Mouse (Mus musculus): ENCODE data around the gene Mrap2. TPM values are rescaled to one million over a fixed set of nuclear protein-coding genes. Genes with fewer than 3 reads are reported as not detected.

The Mrap2 gene
- polyA plus RNA-seq, 1 experiment: 0.02 TPM

DNA sequence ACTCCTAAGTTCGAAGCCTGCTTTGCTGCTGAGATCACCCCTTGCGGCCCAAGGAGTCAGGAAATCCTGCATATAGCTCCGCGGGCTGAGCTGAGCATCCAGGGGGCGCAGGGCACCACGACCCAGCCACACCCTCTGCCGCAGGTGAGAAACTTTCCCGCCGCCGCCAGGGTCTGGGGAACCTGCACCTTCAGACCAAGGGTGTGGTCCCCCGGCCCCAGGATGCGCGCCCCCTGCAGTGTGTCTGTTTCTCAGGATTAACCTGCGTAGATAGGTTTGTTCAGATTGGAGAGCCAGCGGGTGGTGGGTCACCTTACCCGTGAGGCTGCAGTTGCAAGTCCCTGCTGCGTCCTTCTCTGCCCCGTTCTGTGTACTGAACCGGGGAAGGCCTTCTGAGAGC is 426 bp downstream of the Mrap2 start:
- no peaks in the 10 kb centered on the region for H3K36me3 ChIP-seq (ENCODE audit: control insufficient read depth, insufficient read depth)
- no peaks in the 10 kb centered on the region for H3K79me2 ChIP-seq (ENCODE audit: control insufficient read depth, insufficient read depth)
- no peak overlapping the region for H3K4me3 ChIP-seq
- no peak for TF ChIP-seq MAX (IDR thresholded peaks at IDR 0.05; ENCODE audit: low read depth)
- TF ChIP-seq TCF12 (IDR thresholded peaks at IDR 0.05; ENCODE audit: insufficient read depth, poor library complexity, severe bottlenecking): no peak
- no peak for TF ChIP-seq TCF3 (IDR thresholded peaks at IDR 0.05; ENCODE audit: insufficient read length, low read depth)
- no peak for TF ChIP-seq SRF (IDR thresholded peaks at IDR 0.05; ENCODE audit: control insufficient read depth, insufficient read length, low read depth)
- no peak for TF ChIP-seq POLR2A (IDR thresholded peaks at IDR 0.05; ENCODE audit: insufficient read length, low read depth)
- TF ChIP-seq POLR2AphosphoS2 (IDR thresholded peaks at IDR 0.05; ENCODE audit: insufficient read length, low read depth): no peak
- no peak for TF ChIP-seq E2F4 (IDR thresholded peaks at IDR 0.05; ENCODE audit: insufficient read depth)
- no peak for TF ChIP-seq MYOD1 (IDR thresholded peaks at IDR 0.05; ENCODE audit: control insufficient read depth in 1 of 3, insufficient read length in 2 of 3, low read depth in 2 of 3)
- no peak for TF ChIP-seq MYOG (IDR thresholded peaks at IDR 0.05; ENCODE audit: control insufficient read depth in 1 of 3, insufficient read depth in 1 of 3, insufficient read length in 2 of 3, low read depth in 2 of 3)
- no peak for TF ChIP-seq CEBPB (IDR thresholded peaks at IDR 0.05; ENCODE audit: insufficient read depth, poor library complexity, severe bottlenecking)
- no peak for TF ChIP-seq USF1 (IDR thresholded peaks at IDR 0.05; ENCODE audit: low read depth)
- TF ChIP-seq REST (IDR thresholded peaks at IDR 0.05; ENCODE audit: insufficient read depth, insufficient read length): no peak
- no peak overlapping the region for H3K4me2 ChIP-seq (ENCODE audit: low read depth)
- no peak overlapping the region for H3ac ChIP-seq (ENCODE audit: control insufficient read depth, insufficient read length)
- H3K27me3 ChIP-seq (ENCODE audit: control insufficient read depth, insufficient read depth, insufficient read length): peaks cover 37% of the 10 kb centered on the region

DNA sequence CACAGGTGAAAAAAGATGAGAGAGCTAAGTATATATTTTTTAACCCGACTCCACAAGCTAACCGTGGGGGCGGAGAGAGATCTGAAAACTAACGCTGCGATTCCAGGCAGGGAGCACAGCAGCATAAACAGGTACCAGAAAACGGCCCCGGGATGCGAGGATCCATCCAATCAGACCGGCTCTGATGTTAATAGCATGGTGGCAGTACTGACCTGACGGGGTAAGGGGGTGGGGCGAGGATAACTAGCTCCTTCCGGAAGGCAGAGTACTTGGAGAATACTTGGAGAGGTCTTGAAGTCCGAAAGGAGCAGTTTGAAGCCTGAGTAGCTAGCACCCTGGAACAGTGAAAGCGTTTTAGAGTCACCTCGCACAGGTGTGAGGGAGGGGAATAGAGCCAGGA is 1.1 kb downstream of the Mrap2 start:
- peaks cover 36% of the 10 kb centered on the region for H3K27me3 ChIP-seq (ENCODE audit: control insufficient read depth, insufficient read depth, insufficient read length)
- TF ChIP-seq MYOG (IDR thresholded peaks at IDR 0.05; ENCODE audit: control insufficient read depth in 1 of 3, insufficient read depth in 1 of 3, insufficient read length in 2 of 3, low read depth in 2 of 3) (no peak), REST (IDR thresholded peaks at IDR 0.05; ENCODE audit: insufficient read depth, insufficient read length) (no peak), TCF3 (IDR thresholded peaks at IDR 0.05; ENCODE audit: insufficient read length, low read depth) (no peak), MAX (IDR thresholded peaks at IDR 0.05; ENCODE audit: low read depth) (no peak), MYOD1 (IDR thresholded peaks at IDR 0.05; ENCODE audit: control insufficient read depth in 1 of 3, insufficient read length in 2 of 3, low read depth in 2 of 3) (no peak), CEBPB (IDR thresholded peaks at IDR 0.05; ENCODE audit: insufficient read depth, poor library complexity, severe bottlenecking) (no peak), USF1 (IDR thresholded peaks at IDR 0.05; ENCODE audit: low read depth) (no peak), POLR2AphosphoS2 (IDR thresholded peaks at IDR 0.05; ENCODE audit: insufficient read length, low read depth) (no peak), E2F4 (IDR thresholded peaks at IDR 0.05; ENCODE audit: insufficient read depth) (no peak), SRF (IDR thresholded peaks at IDR 0.05; ENCODE audit: control insufficient read depth, insufficient read length, low read depth) (no peak), TCF12 (IDR thresholded peaks at IDR 0.05; ENCODE audit: insufficient read depth, poor library complexity, severe bottlenecking) (no peak), POLR2A (IDR thresholded peaks at IDR 0.05; ENCODE audit: insufficient read length, low read depth) (no peak)

DNA sequence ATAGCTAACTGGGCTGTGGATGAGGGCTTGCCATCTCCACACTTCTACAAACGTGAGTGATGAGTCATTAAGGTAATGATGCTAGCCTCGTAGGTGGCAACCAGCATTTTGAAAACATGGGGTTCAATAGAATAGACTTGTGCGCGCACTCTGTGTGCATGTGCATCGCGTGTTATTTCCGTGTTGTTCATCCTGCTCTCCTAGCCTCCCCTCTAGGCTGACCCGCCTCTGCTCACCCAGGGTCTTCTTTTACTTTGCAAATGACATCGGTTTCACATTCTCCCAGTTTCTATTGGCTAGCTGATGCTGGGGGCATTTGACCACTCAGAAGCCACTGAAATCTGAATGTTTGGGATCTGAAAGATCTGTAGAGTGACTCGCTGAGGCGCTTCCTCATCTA is 1.6 kb downstream of the Mrap2 start:
- H3K79me2 ChIP-seq (ENCODE audit: control insufficient read depth, insufficient read depth): no peaks in the 10 kb centered on the region
- H3ac ChIP-seq (ENCODE audit: control insufficient read depth, insufficient read length): no peak overlapping the region
- H3K4me3 ChIP-seq: no peak overlapping the region
- H3K27me3 ChIP-seq (ENCODE audit: control insufficient read depth, insufficient read depth, insufficient read length): peaks cover 31% of the 10 kb centered on the region
- no peaks in the 10 kb centered on the region for H3K36me3 ChIP-seq (ENCODE audit: control insufficient read depth, insufficient read depth)
- TF ChIP-seq SRF (IDR thresholded peaks at IDR 0.05; ENCODE audit: control insufficient read depth, insufficient read length, low read depth) (no peak), MYOD1 (IDR thresholded peaks at IDR 0.05; ENCODE audit: control insufficient read depth in 1 of 3, insufficient read length in 2 of 3, low read depth in 2 of 3) (no peak), MAX (IDR thresholded peaks at IDR 0.05; ENCODE audit: low read depth) (no peak), POLR2A (IDR thresholded peaks at IDR 0.05; ENCODE audit: insufficient read length, low read depth) (no peak), MYOG (IDR thresholded peaks at IDR 0.05; ENCODE audit: control insufficient read depth in 1 of 3, insufficient read depth in 1 of 3, insufficient read length in 2 of 3, low read depth in 2 of 3) (no peak), CEBPB (IDR thresholded peaks at IDR 0.05; ENCODE audit: insufficient read depth, poor library complexity, severe bottlenecking) (no peak), POLR2AphosphoS2 (IDR thresholded peaks at IDR 0.05; ENCODE audit: insufficient read length, low read depth) (no peak), TCF12 (IDR thresholded peaks at IDR 0.05; ENCODE audit: insufficient read depth, poor library complexity, severe bottlenecking) (no peak), E2F4 (IDR thresholded peaks at IDR 0.05; ENCODE audit: insufficient read depth) (no peak), REST (IDR thresholded peaks at IDR 0.05; ENCODE audit: insufficient read depth, insufficient read length) (no peak), USF1 (IDR thresholded peaks at IDR 0.05; ENCODE audit: low read depth) (no peak), TCF3 (IDR thresholded peaks at IDR 0.05; ENCODE audit: insufficient read length, low read depth) (no peak)
- no peak overlapping the region for H3K4me2 ChIP-seq (ENCODE audit: low read depth)

More for the DNA sequence above, 1.1 kb downstream of the Mrap2 start:
- Histone ChIP-seq H3K4me3 (no peak overlapping the region), H3K79me2 (ENCODE audit: control insufficient read depth, insufficient read depth) (no peaks in the 10 kb centered on the region), H3K36me3 (ENCODE audit: control insufficient read depth, insufficient read depth) (no peaks in the 10 kb centered on the region), H3ac (ENCODE audit: control insufficient read depth, insufficient read length) (no peak overlapping the region), H3K4me2 (ENCODE audit: low read depth) (no peak overlapping the region)

DNA sequence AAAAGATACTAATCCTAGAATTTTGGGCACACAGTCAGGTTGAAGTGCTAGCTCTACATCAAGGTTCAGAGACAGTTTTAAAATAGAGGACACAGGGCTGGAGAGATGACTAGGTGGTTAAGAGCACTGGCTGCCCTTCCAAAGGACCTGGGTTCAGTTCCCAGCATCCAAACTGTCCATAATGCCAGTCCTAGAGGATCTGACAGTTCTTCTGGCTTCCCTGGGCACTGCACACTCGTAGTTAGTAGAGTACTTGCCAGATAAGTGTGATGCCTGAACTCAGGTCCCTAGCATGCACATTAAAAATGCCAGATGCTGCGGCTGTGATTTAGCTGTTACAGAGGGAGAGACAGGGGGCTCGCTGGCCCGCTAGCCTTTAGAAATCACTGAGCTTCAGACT is 2.3 kb downstream of the Mrap2 start:
- no peak for TF ChIP-seq CEBPB (IDR thresholded peaks at IDR 0.05; ENCODE audit: insufficient read depth, poor library complexity, severe bottlenecking)
- no peak for TF ChIP-seq TCF3 (IDR thresholded peaks at IDR 0.05; ENCODE audit: insufficient read length, low read depth)
- TF ChIP-seq POLR2AphosphoS2 (IDR thresholded peaks at IDR 0.05; ENCODE audit: insufficient read length, low read depth): no peak
- no peak for TF ChIP-seq MAX (IDR thresholded peaks at IDR 0.05; ENCODE audit: low read depth)
- TF ChIP-seq POLR2A (IDR thresholded peaks at IDR 0.05; ENCODE audit: insufficient read length, low read depth): no peak
- no peak for TF ChIP-seq E2F4 (IDR thresholded peaks at IDR 0.05; ENCODE audit: insufficient read depth)
- TF ChIP-seq SRF (IDR thresholded peaks at IDR 0.05; ENCODE audit: control insufficient read depth, insufficient read length, low read depth): no peak
- TF ChIP-seq REST (IDR thresholded peaks at IDR 0.05; ENCODE audit: insufficient read depth, insufficient read length): no peak
- TF ChIP-seq MYOD1 (IDR thresholded peaks at IDR 0.05; ENCODE audit: control insufficient read depth in 1 of 3, insufficient read length in 2 of 3, low read depth in 2 of 3): no peak
- no peak for TF ChIP-seq USF1 (IDR thresholded peaks at IDR 0.05; ENCODE audit: low read depth)
- TF ChIP-seq MYOG (IDR thresholded peaks at IDR 0.05; ENCODE audit: control insufficient read depth in 1 of 3, insufficient read depth in 1 of 3, insufficient read length in 2 of 3, low read depth in 2 of 3): no peak
- no peak for TF ChIP-seq TCF12 (IDR thresholded peaks at IDR 0.05; ENCODE audit: insufficient read depth, poor library complexity, severe bottlenecking)
- Histone ChIP-seq H3K36me3 (ENCODE audit: control insufficient read depth, insufficient read depth) (no peaks in the 10 kb centered on the region), H3ac (ENCODE audit: control insufficient read depth, insufficient read length) (no peak overlapping the region), H3K4me3 (no peak overlapping the region), H3K79me2 (ENCODE audit: control insufficient read depth, insufficient read depth) (no peaks in the 10 kb centered on the region), H3K27me3 (ENCODE audit: control insufficient read depth, insufficient read depth, insufficient read length) (peaks cover 30% of the 10 kb centered on the region), H3K4me2 (ENCODE audit: low read depth) (no peak overlapping the region)
